Mouse (Mus musculus) forebrain, embryonic 13.5 days (tissue): ENCODE measurements around the gene Idi2. TPM values are rescaled to one million over a fixed set of nuclear protein-coding genes. Genes with fewer than 3 reads are reported as not detected.
"Not testable (repeated sequence)": the region's sequence is repeated elsewhere in the genome, so short reads cannot be mapped to it uniquely, and the experiment has no call there.

Source experiments
- ATAC-seq: fragments of 200-750 bp; cut with Nextera tagmentation; 2 replicates; pipeline ENCODE4 v1.8.0; 2017
- H3K27ac ChIP-seq: fragments of 300-500 bp; sonication (generic); 2 replicates; pipeline ENCODE4 v1.5.1; 2015; ENCODE audit warnings: inconsistent platforms, mild to moderate bottlenecking, moderate library complexity
- H3K27me3 ChIP-seq: fragments of 300-500 bp; sonication (generic); 2 replicates; pipeline ENCODE4 v1.6.1; 2015; ENCODE audit warnings: mild to moderate bottlenecking, inconsistent platforms
- H3K36me3 ChIP-seq: fragments of 300-500 bp; sonication (generic); 2 replicates; pipeline ENCODE4 v1.6.1; 2015; ENCODE audit warnings: mild to moderate bottlenecking, inconsistent platforms; ENCODE audit not compliant: poor library complexity, severe bottlenecking
- H3K4me1 ChIP-seq: fragments of 300-500 bp; sonication (generic); 2 replicates; pipeline ENCODE4 v1.6.1; 2015; ENCODE audit warnings: inconsistent platforms
- H3K4me2 ChIP-seq: fragments of 300-500 bp; sonication (generic); 2 replicates; pipeline ENCODE4 v1.6.1; 2015; ENCODE audit warnings: inconsistent platforms, mild to moderate bottlenecking, moderate library complexity
- H3K4me3 ChIP-seq: fragments of 300-500 bp; sonication (generic); 2 replicates; pipeline ENCODE4 v1.5.1; 2015; ENCODE audit warnings: mild to moderate bottlenecking, inconsistent platforms
- H3K9ac ChIP-seq: fragments of 300-500 bp; sonication (generic); 2 replicates; pipeline ENCODE4 v1.6.1; 2015; ENCODE audit warnings: mild to moderate bottlenecking, inconsistent platforms
- H3K9me3 ChIP-seq: fragments of 300-500 bp; sonication (generic); replicated peaks from 2 replicates; pipeline ENCODE4 v1.6.1; 2016; ENCODE audit warnings: inconsistent platforms
- WGBS: fragments of 180-500 bp; shearing (Covaris S2); methylation state at CpG from one replicate; pipeline ENCODE4 v1.1.7; 2015; 5-methylcytosine and 5-hydroxymethylcytosine counted together
- polyA plus RNA-seq: library from polyadenylated mRNA; unstranded; fragments of >200 nt; fragmentation: Nextera tagmentation; extraction: Ambion mirVana; gene quantifications from 2 replicates; pipeline ENCODE4 v1.2.1, GENCODE M21; 2015

Idi2 gene
- polyA plus RNA-seq, 1 experiment from 2014 or later, result not detected

GRCm38 (mm10) chr13:8961128-8961888 is 8.6 kb downstream of the Idi2 start:
- H3K9me3 ChIP-seq, H3K36me3 ChIP-seq, H3K4me1 ChIP-seq, H3K27ac ChIP-seq, H3K27me3 ChIP-seq, H3K9ac ChIP-seq, H3K4me2 ChIP-seq, H3K4me3 ChIP-seq, ATAC-seq: not testable (repeated sequence)
- 78% methylated on average over 3 of the region's 3 CpGs for WGBS

DNA sequence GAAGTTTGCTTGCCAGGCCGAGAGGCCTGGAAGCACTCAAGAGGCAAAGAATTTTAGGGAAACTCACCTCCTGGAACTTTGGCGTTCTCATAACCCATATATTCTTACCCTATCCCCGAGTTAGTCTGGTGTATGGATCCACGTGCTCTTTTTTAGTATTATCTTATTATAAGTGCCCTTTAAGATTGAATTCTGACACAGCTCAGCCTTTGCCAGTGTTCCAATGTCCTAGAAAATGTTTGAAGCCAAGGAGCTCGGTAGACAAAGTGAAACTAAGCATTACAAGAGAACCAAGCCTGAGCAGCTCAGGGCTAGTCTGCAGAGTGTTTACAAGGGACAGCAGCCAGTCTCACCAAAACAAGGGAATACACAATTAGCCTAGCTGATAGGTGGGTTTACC is 9.6 kb downstream of the Idi2 start:
- not testable (repeated sequence) for ATAC-seq
- 36% methylated on average over 5 of the region's 5 CpGs for WGBS

DNA sequence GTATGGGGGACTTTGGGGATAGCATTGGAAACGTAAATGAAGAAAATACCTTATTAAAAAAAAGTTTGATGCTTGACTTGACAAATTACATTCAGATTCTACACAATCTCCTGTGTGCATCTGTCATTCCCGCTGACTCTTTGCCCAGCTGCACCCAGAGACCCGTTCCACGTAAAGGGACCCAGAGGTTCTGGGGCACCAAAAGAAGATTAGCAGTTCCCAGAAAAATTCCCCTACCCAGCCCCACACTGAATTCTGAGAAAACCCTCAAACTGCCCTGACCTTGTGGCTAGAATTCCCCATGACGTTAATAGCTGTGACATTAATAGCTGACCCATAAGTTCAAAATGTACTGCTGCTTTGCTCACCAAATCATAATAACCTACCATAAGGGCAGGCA is 12.6 kb downstream of the Idi2 start:
- 88% methylated on average over 5 of the region's 5 CpGs for WGBS
- ATAC-seq, result no peak
- Histone ChIP-seq H3K36me3 (peaks cover 34% of the 10 kb centered on the region), H3K9me3 (no peaks in the 10 kb centered on the region), H3K27me3 (no peaks in the 10 kb centered on the region), H3K9ac (no peak overlapping the region), H3K4me2 (no peak overlapping the region), H3K27ac (no peak overlapping the region), H3K4me3 (no peak overlapping the region), H3K4me1 (no peaks in the 10 kb centered on the region)

More for the DNA sequence above, 9.6 kb downstream of the Idi2 start:
- not testable (repeated sequence) for H3K4me2 ChIP-seq, H3K4me1 ChIP-seq, H3K9me3 ChIP-seq, H3K9ac ChIP-seq, H3K27me3 ChIP-seq, H3K4me3 ChIP-seq, H3K27ac ChIP-seq, H3K36me3 ChIP-seq

GRCm38 (mm10) chr13:8967742-8968141 is 15.1 kb downstream of the Idi2 start:
- Histone ChIP-seq H3K4me1 (no peaks in the 10 kb centered on the region), H3K9ac (no peak overlapping the region), H3K9me3 (no peaks in the 10 kb centered on the region), H3K36me3 (peaks cover 51% of the 10 kb centered on the region), H3K27ac (no peak overlapping the region), H3K4me2 (no peak overlapping the region), H3K4me3 (no peak overlapping the region), H3K27me3 (no peaks in the 10 kb centered on the region)
- whole genome bisulfite sequencing, result 93% methylated on average over 8 of the region's 8 CpGs
- ATAC-seq, result no peak

DNA sequence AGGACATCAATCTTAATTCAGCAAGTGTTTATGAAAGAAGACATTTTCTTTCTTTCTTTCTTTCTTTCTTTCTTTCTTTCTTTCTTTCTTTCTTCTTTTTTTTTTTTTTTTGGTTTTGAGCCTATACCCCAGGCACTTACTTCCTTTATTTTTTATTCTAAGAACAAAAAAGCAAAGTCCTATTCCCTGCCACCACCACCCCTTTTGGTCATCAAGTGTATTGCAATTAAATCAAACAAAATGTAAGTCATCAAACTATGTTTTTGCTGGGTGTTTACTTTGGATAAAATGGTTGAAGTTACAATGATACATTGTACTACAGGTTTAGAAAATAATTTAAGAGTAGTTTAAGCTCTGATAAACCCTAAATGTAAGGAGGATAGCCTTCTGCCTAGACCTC is 19.7 kb downstream of the Idi2 start:
- Histone ChIP-seq H3K36me3 (peaks cover 88% of the 10 kb centered on the region), H3K27me3 (no peaks in the 10 kb centered on the region), H3K4me3 (no peak overlapping the region), H3K9ac (no peak overlapping the region), H3K9me3 (no peaks in the 10 kb centered on the region), H3K4me2 (no peak overlapping the region), H3K27ac (no peak overlapping the region), H3K4me1 (no peaks in the 10 kb centered on the region)
- ATAC-seq, result no peak

- H3K27ac ChIP-seq, result no peak overlapping the region
- no peaks in the 10 kb centered on the region for H3K9me3 ChIP-seq
- H3K4me2 ChIP-seq, result no peak overlapping the region
- no peaks in the 10 kb centered on the region for H3K27me3 ChIP-seq
- H3K4me3 ChIP-seq, result no peak overlapping the region
- no peak overlapping the region for H3K9ac ChIP-seq
- peaks cover 89% of the 10 kb centered on the region for H3K36me3 ChIP-seq
- 96% methylated on average over 3 of the region's 3 CpGs for WGBS
- ATAC-seq, result no peak
- no peaks in the 10 kb centered on the region for H3K4me1 ChIP-seq
These were observed 20.3 kb downstream of the Idi2 start for GRCm38 (mm10) chr13:8972972-8973371.

- H3K27ac ChIP-seq, result no peak overlapping the region
- no peak overlapping the region for H3K4me2 ChIP-seq
- no peak overlapping the region for H3K9ac ChIP-seq
- H3K27me3 ChIP-seq, result no peaks in the 10 kb centered on the region
- 91% methylated on average over 6 of the region's 6 CpGs for WGBS
- H3K4me3 ChIP-seq, result no peak overlapping the region
- ATAC-seq, result no peak
- peaks cover 21% of the 10 kb centered on the region for H3K4me1 ChIP-seq
- H3K9me3 ChIP-seq, result no peaks in the 10 kb centered on the region
- H3K36me3 ChIP-seq, result peaks cover 39% of the 10 kb centered on the region
These were observed 39.6 kb downstream of the Idi2 start for GRCm38 (mm10) chr13:8992231-8992630.

DNA sequence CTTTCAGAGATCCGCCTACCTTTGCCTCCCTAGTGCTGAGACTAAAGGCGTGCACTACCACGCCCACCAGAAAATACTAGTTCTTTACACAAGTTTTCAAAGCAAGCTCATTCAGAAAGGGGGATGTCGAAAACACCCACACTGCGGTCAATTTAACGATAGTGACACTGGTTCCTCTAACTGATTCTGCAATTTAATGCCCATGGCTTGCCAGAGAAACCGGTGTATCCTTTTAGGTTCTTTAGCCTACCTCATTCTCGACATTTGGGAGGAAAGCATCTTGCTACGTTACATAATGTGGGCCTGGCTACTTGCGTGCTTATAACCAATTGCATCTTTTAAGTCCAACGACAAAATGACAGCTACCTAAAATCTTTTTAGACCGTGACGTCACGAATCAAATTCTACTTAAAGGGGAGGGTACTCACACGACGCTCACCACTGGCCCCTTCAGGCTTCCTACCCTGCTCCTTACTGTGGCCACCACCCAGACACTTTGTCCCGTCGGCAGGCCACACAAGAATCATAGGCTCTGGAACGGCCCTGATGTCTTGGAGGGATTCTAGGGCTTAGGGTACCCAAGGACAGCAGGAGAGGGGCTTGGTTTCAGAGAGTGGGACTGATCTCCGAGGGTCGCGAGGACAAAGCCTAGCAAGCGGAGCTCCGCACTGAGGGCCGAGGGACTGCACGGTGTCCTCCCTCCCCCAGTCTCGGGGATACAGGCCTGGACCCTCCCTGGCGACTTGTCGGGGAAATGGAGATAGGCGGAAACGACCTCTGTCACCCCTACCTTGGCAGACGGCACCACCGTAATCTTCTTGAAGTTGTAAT is 42.7 kb downstream of the Idi2 start:
- H3K4me2 ChIP-seq, result peak overlapping the region; percentile 80
- H3K27ac ChIP-seq, result 0 out of 2 replicates have a peak overlapping the region, but pooled peaks have one; percentile 44
- peaks cover 10% of the 10 kb centered on the region for H3K36me3 ChIP-seq
- peak overlapping the region; percentile 86 for H3K4me3 ChIP-seq
- peaks cover 21% of the 10 kb centered on the region for H3K4me1 ChIP-seq
- 3% methylated on average over 33 of the region's 33 CpGs for WGBS
- H3K9me3 ChIP-seq, result no peaks in the 10 kb centered on the region
- H3K27me3 ChIP-seq, result no peaks in the 10 kb centered on the region
- ATAC-seq, result no peak; the same call in none of the 2 replicates
- peak overlapping the region; percentile 82 for H3K9ac ChIP-seq

- ATAC-seq, result peak; percentile 98
- H3K4me1 ChIP-seq, result peaks cover 21% of the 10 kb centered on the region
- H3K9ac ChIP-seq, result peak within 1 kb of the TSS; percentile 88
- H3K4me2 ChIP-seq, result peak within 1 kb of the TSS; percentile 80
- H3K9me3 ChIP-seq, result no peaks in the 10 kb centered on the region
- peak within 1 kb of the TSS; percentile 44; the same call in 1 of the 2 replicates for H3K27ac ChIP-seq
- peak within 1 kb of the TSS; percentile 86 for H3K4me3 ChIP-seq
- peaks cover 2% of the 10 kb centered on the region for H3K36me3 ChIP-seq
- H3K27me3 ChIP-seq, result no peaks in the 10 kb centered on the region
- WGBS, result under 1% methylated on average over 51 of the region's 51 CpGs
These were observed 43.5 kb downstream of the Idi2 start, which contains the start of gene Gtpbp4 for GRCm38 (mm10) chr13:8995990-8996786. TSS of gene Gtpbp4 (minus strand) at chr13:8996083.

- H3K9me3 ChIP-seq, H3K27me3 ChIP-seq, H3K27ac ChIP-seq, H3K4me3 ChIP-seq, H3K36me3 ChIP-seq, H3K9ac ChIP-seq, ATAC-seq, H3K4me2 ChIP-seq: not testable (repeated sequence)
- H3K4me1 ChIP-seq, result peaks cover 21% of the 10 kb centered on the region
- 84% methylated on average over 5 of the region's 5 CpGs for WGBS
These were observed 44.6 kb downstream of the Idi2 start for GRCm38 (mm10) chr13:8997221-8997620.

- H3K27ac ChIP-seq, result no peak overlapping the region
- H3K4me1 ChIP-seq, result peaks cover 13% of the 10 kb centered on the region
- no peak for ATAC-seq
- H3K4me3 ChIP-seq, result no peak overlapping the region
- 89% methylated on average over 8 of the region's 8 CpGs for WGBS
- H3K9me3 ChIP-seq, result no peaks in the 10 kb centered on the region
- no peaks in the 10 kb centered on the region for H3K36me3 ChIP-seq
- H3K27me3 ChIP-seq, result no peaks in the 10 kb centered on the region
- no peak overlapping the region for H3K4me2 ChIP-seq
- no peak overlapping the region for H3K9ac ChIP-seq
These were observed 46.8 kb downstream of the Idi2 start for GRCm38 (mm10) chr13:8999464-8999863.

DNA sequence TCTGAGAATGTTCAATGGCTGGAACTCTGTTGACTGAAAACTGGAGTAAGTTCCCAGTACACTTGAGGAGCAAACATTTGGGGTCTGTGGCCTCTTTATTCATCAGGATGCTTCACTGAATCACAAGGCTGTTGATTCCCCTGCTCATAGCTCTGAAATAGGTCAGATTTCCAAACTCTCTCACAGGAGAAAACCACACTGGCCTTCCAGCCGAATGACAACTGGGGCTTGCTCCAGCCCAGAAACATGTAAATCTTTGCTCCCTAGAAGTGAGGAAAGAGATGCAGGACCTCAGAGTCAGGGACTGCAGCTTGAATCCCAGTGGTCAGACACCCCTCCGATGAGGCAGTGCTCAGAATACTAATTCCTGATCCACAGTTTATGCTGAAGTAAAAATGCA is 50.6 kb downstream of the Idi2 start:
- H3K27ac ChIP-seq, result no peak overlapping the region
- H3K9me3 ChIP-seq, result no peaks in the 10 kb centered on the region
- WGBS, result 74% methylated on average over 2 of the region's 2 CpGs
- H3K27me3 ChIP-seq, result no peaks in the 10 kb centered on the region
- H3K4me1 ChIP-seq, result no peaks in the 10 kb centered on the region
- H3K4me2 ChIP-seq, result no peak overlapping the region
- H3K36me3 ChIP-seq, result no peaks in the 10 kb centered on the region
- ATAC-seq, result no peak
- no peak overlapping the region for H3K9ac ChIP-seq
- no peak overlapping the region for H3K4me3 ChIP-seq
